Mouse (Mus musculus) gastrocnemius, postnatal 14 days (tissue): Measurements from ENCODE around the gene Sdhaf2. TPM values are rescaled to one million over a fixed set of nuclear protein-coding genes. Genes with fewer than 3 reads are reported as not detected.
"Not testable (repeated sequence)": the region's sequence is repeated elsewhere in the genome, so short reads cannot be mapped to it uniquely, and the experiment has no call there.

Experiments used
- DNase-seq: peaks from one replicate; pipeline ENCODE4 v3.0.0; 2021; ENCODE audit warnings: mixed read lengths
- intact Hi-C: fragments of 180-260 bp; cut with DNase I; formaldehyde crosslinking; loops from one replicate; pipeline ENCODE4 v1.15.1; 2025; ENCODE audit warnings: low total_unique reads
- long read RNA-seq, 2 experiments: library from polyadenylated mRNA; stranded (forward); transcript quantifications; one replicate each; pipeline ENCODE4 v2.0.0; 2021
- total RNA-seq, 2 experiments: library from RNA; stranded (reverse); gene quantifications; 2 replicates each; pipeline ENCODE4 v1.2.3; 2021

Sdhaf2 gene
- 10 to 100 TPM; 38.5 to 46.6 TPM for total RNA-seq
- long read RNA-seq, experiment 1, transcript Sdhaf2-201 (4 exons, 2,981 nt), result major isoform, 39 of 47 reads
- long read RNA-seq, experiment 1, partial matches to known transcripts, result 0 of 47 reads
- long read RNA-seq, experiment 1, other reads (novel, unspliced or antisense), result 6 of 47 reads
- long read RNA-seq, experiment 2, transcript Sdhaf2-201 (4 exons, 2,981 nt), result major isoform, 38 of 49 reads
- long read RNA-seq, experiment 2, partial matches to known transcripts, result 1 of 49 reads
- long read RNA-seq, experiment 2, other reads (novel, unspliced or antisense), result 6 of 49 reads

DNA sequence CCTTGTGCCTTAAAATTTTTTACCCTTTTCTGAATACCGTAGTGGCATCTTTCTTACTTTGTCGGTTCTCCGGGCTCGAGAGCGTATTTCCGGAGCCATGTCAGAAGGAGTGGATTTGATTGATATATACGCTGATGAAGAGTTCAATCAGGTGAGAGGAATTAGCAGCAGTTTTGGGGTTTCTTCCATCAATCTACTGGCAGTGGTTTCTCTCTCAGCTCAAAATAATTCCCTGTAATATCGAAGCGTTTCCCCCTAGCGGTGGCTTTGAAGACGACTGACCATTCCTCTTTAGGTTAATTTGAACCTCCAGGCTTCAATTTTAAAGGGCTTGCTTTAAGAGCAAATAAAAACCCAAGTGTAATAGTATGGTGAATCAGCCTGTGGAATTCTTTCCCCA is at the start of gene Sdhaf2:
Gene Sdhaf2, minus strand, starts transcription at position 233 of the 400 bp plus-strand sequence.
- intact Hi-C loops, result no loop called here
- DNase-seq, result no peak

DNA sequence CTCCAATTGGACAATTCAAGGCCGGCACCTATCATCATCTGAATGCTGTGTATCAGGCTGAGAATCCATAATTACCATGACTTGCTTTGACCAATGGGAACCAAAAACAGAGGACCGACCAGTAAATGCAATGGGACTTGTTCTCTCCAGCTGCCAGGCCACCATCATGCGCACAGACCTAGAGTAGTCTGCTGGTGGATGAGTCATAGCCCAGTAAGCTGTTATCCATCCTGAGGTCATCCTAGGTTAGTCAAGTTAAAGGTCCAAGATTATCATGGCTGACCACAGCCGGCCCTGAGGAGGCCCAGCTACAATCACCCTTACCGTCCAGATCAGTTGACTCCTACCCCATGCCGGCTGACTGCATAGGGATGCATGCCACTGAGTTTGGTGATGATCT is 43.7 kb upstream of the Sdhaf2 start:
- no peak for DNase-seq
- intact Hi-C loops, result no loop called here

DNA sequence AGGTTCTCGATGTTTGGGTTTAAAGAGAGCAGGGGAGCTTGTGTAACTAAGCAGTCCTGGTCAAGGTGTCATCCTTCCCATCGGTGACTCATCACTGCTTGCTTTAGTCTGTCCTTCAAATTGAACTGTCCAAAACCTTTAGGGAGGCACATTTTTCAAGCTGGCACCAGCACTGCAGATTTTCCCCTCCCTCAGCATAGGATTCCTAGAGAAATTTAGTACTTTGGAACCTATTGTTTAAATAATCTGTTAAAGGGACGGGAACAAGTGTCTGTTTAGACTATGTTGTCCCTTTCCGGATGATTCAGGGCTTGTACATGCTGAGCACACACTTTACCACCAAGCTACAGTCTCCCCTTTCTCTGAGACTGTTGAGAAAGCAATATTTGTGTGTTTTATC is 39.3 kb upstream of the Sdhaf2 start:
- intact Hi-C loops, result no loop called here
- no peak for DNase-seq

DNA sequence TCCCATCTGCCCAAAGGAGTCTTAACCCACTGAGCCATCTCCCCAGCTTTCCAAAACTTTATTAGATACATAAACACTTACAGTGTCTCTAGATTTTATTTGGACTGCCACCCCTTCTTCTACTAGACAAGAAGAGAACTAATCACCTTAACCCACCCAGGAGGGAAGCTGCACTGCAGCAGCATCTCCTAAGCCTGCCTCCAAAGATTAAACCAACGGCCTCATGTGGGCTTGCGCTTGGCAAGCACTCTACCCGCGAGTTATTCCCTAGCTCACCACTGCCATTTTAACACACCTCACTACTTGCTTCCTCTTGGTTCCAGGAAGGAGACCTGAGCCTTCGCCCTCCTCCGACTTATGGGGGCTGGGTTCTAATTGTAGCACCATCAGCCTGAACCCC is 38.3 kb upstream of the Sdhaf2 start:
- intact Hi-C loops, result loop anchor here (5.0 kb wide), 1 partner anchor 33 kb away; no protein-coding TSS in a partner anchor
- DNase-seq, result no peak

DNA sequence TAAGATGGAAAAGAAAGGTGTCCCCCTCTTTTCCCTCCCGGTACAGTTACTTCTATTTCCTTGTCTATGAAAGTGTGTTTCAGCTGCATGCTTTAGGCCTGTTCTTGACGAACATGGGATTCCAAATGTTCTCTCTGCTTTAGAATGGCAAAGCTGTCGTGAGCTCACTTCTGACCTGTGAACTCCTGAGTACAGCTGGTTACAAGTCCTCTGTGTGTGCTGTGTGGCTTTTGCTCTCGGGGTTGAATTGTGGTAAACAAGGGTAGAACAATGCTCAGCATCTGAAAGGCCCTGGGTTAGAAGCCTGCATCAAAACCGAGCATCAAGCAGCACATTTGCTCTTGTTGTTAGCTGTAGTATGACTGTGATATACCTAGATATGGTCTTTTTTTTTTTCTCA is 36.4 kb upstream of the Sdhaf2 start:
- DNase-seq, result no peak
- intact Hi-C loops, result loop anchor here (5.0 kb wide), 1 partner anchor 35 kb away; no protein-coding TSS in a partner anchor

DNA sequence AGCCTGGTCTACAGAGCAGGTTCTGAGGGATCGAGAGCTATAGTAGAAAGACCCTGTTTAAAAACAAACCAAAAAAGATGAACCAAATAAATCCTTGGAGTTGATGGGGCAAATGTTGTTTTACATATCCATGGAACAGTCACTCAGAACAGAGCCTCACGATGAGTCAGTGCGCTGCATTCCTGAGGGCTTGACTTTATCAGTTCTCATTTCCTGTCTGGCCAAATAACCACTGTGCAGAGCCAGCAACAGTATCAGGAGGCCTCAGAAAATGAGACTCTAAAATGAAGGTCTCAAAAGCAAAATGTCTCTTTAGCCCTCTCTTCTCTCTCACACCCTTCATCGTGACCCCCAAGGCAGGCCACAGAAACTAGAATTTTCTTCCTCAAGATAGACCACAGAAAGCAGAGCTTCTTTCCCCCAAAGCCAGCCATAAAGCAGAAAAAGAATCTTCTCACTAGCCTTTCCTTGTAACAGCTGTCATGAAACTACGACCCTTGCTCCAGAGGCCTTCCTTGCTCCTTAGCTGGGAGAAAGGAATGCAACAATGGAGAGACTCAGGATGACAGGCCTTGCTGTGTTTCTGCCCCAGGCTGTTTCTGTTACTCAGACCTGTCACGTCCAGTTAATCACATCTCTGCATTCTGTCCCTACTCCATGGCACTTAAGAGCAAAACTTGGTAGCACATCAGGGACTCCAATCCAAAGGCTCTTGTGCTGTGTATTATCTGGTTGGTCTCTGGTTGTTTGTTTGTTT is 35.8 kb upstream of the Sdhaf2 start:
- DNase-seq, result no peak
- intact Hi-C loops, result loop anchor here (5.0 kb wide), 1 partner anchor 36 kb away; no protein-coding TSS in a partner anchor

DNA sequence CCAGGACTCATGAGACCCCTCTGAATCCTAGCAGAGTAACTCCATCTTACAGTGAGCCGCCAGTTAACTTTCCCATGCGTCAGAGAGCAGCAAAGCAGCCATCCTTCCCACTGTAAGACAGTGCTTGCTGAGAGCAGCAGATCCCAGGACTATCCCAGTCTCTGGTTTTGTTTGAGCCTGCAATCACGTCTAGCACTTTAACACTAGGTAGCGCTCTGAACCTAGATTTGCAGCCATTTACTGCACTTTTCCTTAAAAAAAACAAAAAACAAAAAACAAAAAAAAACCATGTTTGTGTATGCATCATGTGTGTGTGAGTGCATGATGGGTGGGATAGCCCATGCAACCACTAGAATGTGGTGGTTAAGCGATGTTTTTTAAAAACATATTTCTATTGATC is 34.2 kb upstream of the Sdhaf2 start:
- no peak for DNase-seq
- intact Hi-C loops, result loop anchor here (5.0 kb wide), 1 partner anchor 37 kb away; no protein-coding TSS in a partner anchor

DNA sequence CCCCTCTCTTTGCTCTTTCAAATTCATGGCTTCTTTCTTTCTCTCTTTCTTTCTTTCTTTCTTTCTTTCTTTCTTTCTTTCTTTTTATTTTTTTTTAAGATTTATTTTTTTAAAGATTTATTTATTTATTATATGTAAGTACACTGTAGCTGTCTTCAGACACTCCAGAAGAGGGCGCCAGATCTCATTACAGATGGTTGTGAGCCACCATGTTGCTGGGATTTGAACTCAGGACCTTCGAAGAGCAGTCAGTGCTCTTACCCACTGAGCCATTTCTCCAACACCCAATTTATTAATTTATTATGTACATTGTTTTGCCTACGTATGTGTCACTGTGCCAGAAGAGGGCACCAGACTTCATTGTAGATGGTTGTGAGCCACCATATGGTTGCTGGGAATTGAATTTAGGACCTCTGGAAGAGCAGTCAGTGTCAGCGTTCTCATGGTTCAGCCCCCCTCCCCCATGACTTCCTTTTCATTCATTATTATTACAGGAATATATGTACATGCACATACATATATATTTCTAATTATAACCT is 32.0 kb upstream of the Sdhaf2 start:
- intact Hi-C loops, DNase-seq: not testable (repeated sequence)

DNA sequence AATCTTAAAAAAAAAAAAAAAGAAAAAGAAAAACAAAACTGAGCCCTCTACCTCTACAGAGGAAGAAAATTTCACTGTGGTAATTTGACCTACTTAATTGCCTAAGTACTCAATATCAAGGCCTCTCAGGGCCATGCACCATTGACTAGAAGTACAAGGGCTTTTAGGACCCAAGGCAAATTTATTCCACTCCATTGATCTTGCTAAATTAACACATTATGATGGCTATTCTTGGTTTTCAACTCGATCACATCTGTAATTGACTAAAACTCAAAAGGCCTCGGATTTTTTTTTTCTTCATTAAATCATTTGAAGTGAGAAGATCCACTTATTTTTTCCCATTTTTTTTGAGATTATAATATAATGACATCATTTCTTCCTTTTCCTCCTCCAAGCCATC is 31.5 kb upstream of the Sdhaf2 start:
- DNase-seq, result no peak
- intact Hi-C loops, result no loop called here

DNA sequence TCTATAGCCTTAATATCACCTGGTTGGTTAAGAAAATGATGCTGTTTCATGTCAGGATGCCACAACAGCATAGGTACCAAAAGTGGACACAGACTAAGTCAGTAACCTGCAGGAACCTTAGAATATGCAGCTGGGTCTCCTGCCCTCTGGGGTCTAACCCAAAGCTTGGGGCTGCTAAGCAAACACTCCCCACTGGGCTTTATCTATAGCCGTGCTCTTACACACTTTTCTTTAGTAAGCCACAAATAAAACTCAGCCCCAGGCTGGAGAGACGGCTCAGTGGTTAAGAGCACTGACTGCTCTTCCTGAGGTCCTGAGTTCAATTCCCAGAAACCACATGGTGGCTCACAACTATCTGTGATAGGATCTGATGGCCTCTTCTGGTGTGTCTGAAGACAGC is 31.1 kb upstream of the Sdhaf2 start:
- intact Hi-C loops, result no loop called here
- no peak for DNase-seq

DNA sequence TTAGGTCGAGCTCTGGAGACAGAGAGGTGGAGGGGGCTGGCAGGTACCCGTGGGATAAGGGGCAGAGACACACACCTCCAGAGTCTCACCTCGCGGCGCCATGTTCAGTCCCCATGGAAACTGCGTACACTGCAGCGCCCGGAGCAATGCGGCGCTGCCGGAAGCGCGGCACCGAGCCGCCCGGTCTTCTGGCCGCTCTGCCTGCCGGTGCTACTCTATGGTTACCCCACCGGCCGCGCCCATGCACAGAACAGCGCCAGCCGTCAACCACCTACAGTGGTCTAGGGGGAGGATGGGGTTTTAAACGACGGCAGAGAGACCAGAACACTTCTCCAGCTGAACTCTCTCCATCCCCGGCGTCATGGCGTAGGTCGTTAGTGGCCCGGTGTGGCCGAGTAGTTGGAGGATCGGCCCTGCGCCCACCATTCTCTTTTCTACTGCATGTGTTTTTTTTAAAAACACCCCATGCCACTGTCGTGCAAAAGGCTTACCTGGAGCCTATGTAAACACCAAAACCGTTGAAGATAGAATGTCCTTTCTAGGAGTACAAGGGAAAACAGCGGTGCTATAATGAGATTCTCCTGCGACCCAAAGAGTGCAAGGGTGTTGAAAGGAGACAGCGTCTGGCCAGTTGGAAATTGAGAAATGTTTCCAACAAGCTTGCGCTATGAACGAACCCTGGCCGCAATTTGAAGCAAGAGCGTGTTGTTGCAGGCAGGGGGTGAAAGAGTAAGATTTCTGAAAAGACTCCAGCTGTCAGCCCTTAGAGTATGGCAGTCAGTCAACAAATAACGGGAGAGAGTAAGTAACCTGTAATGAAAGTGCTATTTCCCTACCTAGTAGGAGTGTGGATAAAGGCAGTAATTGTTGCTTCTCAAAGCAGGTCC is 29.9 kb upstream of the Sdhaf2 start, which contains the start of gene Tmem216:
Gene Tmem216, minus strand, starts transcription at position 615 of the 887 bp plus-strand sequence.
- intact Hi-C loops, result no loop called here
- peak; percentile 82 for DNase-seq

DNA sequence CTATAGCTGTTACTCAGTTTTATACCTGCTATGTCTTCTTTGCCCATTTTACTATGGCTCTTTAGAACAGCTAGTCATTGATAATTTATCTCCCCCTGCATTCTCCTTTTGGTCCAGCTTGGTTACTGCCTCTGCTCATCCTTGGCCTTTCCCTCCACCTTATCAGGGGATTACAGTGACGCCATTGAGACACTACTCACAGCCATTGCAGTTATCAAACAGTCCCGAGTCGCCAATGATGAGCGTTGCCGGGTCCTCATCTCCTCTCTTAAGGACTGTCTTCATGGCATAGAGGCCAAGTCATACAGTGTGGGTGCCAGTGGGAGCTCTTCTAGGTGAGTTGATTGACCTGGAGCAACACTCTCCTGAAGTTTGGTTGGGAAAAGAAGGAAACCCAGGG is 13.5 kb upstream of the Sdhaf2 start:
- no peak for DNase-seq
- intact Hi-C loops, result loop anchor here (5.0 kb wide), 1 partner anchor 73 kb away; no protein-coding TSS in a partner anchor

DNA sequence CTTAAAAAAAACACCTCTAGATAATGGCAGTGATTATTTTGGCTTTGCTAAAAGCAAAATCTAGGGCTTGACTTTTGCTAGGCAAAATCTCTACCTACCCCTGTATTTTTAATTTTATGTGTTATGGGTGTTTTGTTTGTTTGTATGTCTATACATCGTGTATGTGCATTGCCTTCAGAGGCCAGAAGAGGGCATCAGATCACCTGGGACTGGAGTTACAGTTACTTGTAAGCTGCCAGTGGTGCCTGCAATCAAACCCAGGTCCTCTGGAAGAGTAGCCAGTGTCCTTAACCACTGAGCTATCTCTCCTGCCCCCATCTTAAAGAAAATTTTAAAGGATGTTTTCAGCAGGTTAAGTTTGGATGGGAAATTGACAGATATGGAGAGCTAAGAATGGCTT is 4.1 kb upstream of the Sdhaf2 start:
- intact Hi-C loops, result no loop called here

DNA sequence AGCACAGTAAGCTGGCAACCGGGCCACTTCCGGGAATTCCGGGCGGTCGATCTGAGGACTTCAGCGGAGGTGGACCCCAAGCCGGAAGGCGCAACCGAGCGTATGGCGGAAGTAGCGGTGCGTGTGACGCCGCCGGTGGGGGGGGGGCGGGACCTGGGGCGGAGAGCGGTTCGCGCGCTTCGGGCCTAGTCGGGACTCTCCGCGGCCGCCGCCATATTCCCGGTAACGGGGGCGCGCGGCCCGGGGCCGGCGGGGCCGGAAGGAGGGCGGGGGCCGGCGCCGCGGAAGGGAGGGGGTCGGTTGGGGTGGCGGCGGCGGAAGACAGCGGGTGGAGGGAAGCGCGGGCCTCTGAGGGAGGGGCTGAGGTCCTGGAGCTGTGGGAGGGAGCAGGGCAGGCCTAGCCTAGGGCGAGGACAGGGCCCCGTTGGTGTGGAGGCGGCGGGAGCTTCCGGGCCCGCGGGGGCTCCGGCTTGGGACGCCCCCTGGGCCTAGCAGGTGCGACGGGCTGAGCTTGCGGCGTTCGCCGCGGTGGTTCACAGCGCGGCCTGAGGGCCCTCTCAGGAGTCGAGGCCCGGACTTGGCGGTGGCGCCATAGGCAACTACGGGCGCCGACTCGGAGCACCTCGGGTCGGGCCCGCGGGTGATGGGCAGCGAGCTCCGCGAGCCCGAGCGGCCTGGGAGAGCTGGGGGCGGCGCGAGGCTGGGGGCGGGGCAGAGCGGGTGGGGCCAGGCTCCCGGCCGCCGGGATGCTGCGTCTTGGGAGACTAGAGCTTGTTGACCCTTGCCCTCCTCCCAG is 638 bp downstream of the Sdhaf2 start, which contains the start of gene Cpsf7:
Gene Cpsf7, plus strand, starts transcription at position 161 of the 796 bp plus-strand sequence.
- intact Hi-C loops, result no loop called here
- DNase-seq, result peak; percentile 93

More for the DNA sequence above, 4.1 kb upstream of the Sdhaf2 start:
- DNase-seq, result no peak

DNA sequence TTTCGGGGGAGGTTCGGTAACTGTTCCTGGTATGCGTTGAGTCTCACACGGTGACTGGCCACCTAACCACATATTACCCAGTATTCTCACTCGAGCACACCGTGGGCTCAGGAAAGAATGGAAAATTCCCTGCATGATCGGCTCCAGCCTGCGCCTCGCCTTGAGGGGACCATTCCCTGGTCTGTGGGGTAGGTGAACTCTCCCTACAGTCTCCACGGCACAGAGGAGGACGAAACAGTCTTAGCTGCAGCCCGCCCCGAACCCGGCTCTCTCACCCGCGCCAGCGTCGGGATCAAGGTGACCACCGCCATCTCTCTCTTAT is 1.2 kb downstream of the Sdhaf2 start:
- intact Hi-C loops, result no loop called here
- no peak for DNase-seq

DNA sequence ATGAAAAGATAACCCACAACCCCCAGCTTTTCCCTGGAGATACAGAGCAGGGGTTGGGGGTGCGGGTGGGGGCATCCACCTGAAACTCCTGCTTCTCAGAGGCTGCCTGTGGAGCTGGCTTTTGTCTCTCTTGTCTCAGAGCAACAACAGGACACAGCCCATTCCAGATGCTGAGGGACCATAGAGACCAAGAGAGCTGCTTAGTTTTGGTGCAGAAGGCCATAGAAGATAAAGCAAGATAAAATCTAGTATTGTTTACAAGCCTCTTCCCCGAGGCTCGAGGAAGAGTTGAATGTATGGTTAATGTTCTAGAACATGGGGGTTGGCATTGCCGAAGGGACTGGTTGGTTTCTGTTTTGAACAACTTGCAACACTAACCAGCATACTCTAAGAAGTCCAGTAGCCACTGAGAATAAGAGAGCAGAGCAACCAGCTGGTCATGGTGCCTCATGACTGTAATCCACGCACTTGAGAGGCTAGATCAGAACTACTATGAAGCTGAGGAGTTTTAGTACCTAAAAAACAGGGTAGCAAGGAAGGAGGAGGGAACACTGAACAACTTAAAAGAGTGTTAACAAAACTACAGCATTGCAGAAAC is 2.4 kb downstream of the Sdhaf2 start:
- DNase-seq, result no peak
- intact Hi-C loops, result no loop called here

DNA sequence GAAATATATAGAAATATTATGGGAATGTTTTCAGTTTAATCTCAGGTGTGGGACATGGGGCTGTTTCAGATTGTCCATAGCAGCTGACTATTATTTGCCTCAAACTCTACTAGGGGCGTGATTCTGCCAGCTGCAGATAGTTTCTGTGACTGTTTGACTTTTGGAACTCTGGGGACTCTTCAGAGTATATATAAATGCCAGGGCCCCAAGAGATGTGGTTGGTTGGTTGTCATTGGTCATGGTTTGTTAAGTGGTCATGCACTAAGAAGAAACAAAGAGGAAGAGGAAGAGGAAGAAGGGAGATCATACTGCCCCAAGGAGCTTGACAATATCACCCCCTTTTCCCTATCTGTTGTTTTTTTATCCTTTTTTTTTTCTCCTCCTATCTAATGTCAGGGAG is 4.0 kb downstream of the Sdhaf2 start:
- no peak for DNase-seq
- intact Hi-C loops, result no loop called here

DNA sequence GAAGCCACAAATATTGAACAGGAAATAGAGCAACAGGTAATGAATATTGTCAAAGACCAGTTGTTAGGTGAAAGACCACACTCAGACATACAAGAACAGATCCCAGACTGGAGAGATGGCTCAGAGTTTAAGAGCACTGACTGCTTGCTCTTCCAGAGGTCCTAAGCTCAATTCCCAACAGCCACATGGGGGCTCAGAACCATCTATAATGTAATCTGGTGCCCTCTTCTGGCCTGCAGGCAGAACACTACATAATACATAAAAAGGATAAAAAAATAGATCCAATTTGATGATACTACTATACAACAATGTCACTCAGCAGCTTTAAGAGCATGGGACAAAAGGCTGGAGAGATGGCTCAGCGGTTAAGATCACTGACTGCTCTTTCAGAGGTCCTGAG is 5.6 kb downstream of the Sdhaf2 start:
- no peak for DNase-seq
- intact Hi-C loops, result no loop called here
